ENCODE assay signal across 8 mouse cellular contexts in the genomic region with DNA sequence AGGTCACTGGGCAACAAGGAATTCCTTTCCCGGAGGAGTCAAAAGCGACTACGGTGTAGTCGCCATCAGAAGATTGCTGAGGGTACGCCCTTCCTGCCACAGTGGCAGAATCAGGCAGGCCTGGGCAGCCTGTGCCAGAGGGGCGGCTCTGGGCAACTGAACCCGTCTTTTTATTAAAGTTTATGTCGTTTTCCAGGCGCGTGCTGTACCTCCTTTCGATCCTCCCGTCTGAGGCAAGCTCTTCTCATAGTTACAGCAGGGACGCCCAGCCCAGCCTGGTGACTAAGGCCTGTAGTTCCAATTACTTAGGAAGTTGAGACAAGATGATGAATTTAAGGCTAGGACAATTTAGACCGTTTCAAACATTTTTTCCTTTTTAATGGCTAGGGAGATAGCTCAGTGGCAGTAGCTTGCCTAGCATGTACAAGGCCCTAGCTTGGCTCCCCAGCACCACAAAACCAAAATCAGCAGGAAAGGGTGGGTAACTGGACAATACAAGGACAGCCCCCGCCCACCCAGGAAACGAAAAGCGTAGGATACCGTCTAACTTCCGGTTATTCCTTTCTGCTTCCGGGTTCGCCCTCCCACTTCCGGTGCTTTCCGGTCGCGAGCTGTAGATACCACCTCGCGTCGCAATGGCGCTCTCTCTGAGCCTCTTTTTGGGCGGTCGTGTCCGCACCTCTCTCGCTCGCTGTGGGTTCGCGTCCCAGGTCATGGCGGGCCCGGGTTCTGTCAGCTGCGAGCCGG. TPM values are rescaled to one million over a fixed set of nuclear protein-coding genes. Genes with fewer than 3 reads are reported as not detected.
A peak's percentile ranks its signal among the peaks of the same experiment; 100 is the strongest.
DNase-seq lines count a peak whose midpoint lies in the region; ATAC-seq and TF ChIP-seq lines count a peak whose summit lies in the region.

A gene (plus strand): TSS at position 591 of the 747 bp plus-strand sequence.

- intact Hi-C loops in heart, adult 2 months (cut with DNase I), result loop anchor here (1.0 kb wide), 1 partner anchor 9 kb away; a partner anchor contains a TSS

- peak within 1 kb of the TSS; percentile 57 for H3K27ac ChIP-seq in bone marrow, adult 2 months (ENCODE audit: control insufficient read depth, insufficient read depth, low read depth, low read length, poor library complexity)
- peak within 1 kb of the TSS; percentile 87 for H3K27ac ChIP-seq in embryonic facial prominence, embryonic 14.5 days (replicated peaks; ENCODE audit: low read depth, low read length)
- peak within 1 kb of the TSS; percentile 85 for H3K27ac ChIP-seq in heart, adult 2 months
- peak within 1 kb of the TSS; percentile 83 for H3K27ac ChIP-seq in limb, embryonic 12.5 days
- H3K27ac ChIP-seq in midbrain, embryonic 14.5 days (replicated peaks; ENCODE audit: low read depth, low read length), result peak within 1 kb of the TSS; percentile 72

- peak; percentile 90; the same call in 1 of the 2 replicates for TF ChIP-seq POLR2A in bone marrow, adult 2 months (IDR thresholded peaks at IDR 0.05; ENCODE audit: borderline replicate concordance, control insufficient read depth, low read depth, low read length)
- TF ChIP-seq POLR2A in heart, adult 2 months (IDR thresholded peaks at IDR 0.05; ENCODE audit: insufficient read depth, low read depth, low read length), result peak; percentile 91

- no peaks in the 10 kb centered on the region for H3K9me3 ChIP-seq in embryonic facial prominence, embryonic 14.5 days (ENCODE audit: control insufficient read depth, low read length)
- H3K9me3 ChIP-seq in limb, embryonic 12.5 days, result no peaks in the 10 kb centered on the region
- no peaks in the 10 kb centered on the region for H3K9me3 ChIP-seq in midbrain, embryonic 14.5 days (ENCODE audit: control insufficient read depth, low read length)

- H3K4me2 ChIP-seq in embryonic facial prominence, embryonic 14.5 days (ENCODE audit: low read depth, low read length), result peak within 1 kb of the TSS; percentile 82
- H3K4me2 ChIP-seq in limb, embryonic 12.5 days, result peak within 1 kb of the TSS; percentile 80
- H3K4me2 ChIP-seq in midbrain, embryonic 14.5 days (ENCODE audit: low read length), result peak within 1 kb of the TSS; percentile 75

- H3K4me3 ChIP-seq in bone marrow, adult 2 months (replicated peaks; ENCODE audit: control insufficient read depth, low read depth, low read length), result peak within 1 kb of the TSS; percentile 91
- peak within 1 kb of the TSS; percentile 93 for H3K4me3 ChIP-seq in embryonic facial prominence, embryonic 14.5 days (ENCODE audit: low read depth, low read length)
- H3K4me3 ChIP-seq in heart, adult 2 months, result peak within 1 kb of the TSS; percentile 89
- H3K4me3 ChIP-seq in limb, embryonic 12.5 days (replicated peaks), result peak within 1 kb of the TSS; percentile 87
- peak within 1 kb of the TSS; percentile 91 for H3K4me3 ChIP-seq in midbrain, embryonic 14.5 days (replicated peaks; ENCODE audit: low read depth, low read length)

- no peak for TF ChIP-seq CTCF in bone marrow, adult 2 months (IDR thresholded peaks at IDR 0.05; ENCODE audit: control insufficient read depth, insufficient read depth, low read length)
- TF ChIP-seq CTCF in heart, adult 2 months (IDR thresholded peaks at IDR 0.05), result peak; percentile 16; the same call in 1 of the 2 replicates

- TF ChIP-seq EP300 in heart, adult 2 months (IDR thresholded peaks at IDR 0.05; ENCODE audit: insufficient read depth, low read depth, low read length), result peak; percentile 76; the same call in 1 of the 2 replicates

- no peaks in the 10 kb centered on the region for H3K79me2 ChIP-seq in heart, adult 2 months (replicated peaks; ENCODE audit: control insufficient read depth, insufficient read depth, low read length)

- peaks cover 24% of the 10 kb centered on the region for H3K36me3 ChIP-seq in embryonic facial prominence, embryonic 14.5 days (ENCODE audit: control insufficient read depth, insufficient read depth, low read length)
- no peaks in the 10 kb centered on the region for H3K36me3 ChIP-seq in heart, adult 2 months (ENCODE audit: control insufficient read depth, insufficient read depth, low read length)
- H3K36me3 ChIP-seq in limb, embryonic 12.5 days, result peaks cover 26% of the 10 kb centered on the region
- H3K36me3 ChIP-seq in midbrain, embryonic 14.5 days (ENCODE audit: control insufficient read depth, insufficient read depth, low read length), result peaks cover 20% of the 10 kb centered on the region

- peak; percentile 89 for DNase-seq in A20 (ENCODE audit: low read depth, low spot score)
- DNase-seq in embryonic facial prominence, embryonic 14.5 days (ENCODE audit: low spot score), result peak; percentile 95
- peak; percentile 87 to 89 for DNase-seq in heart, adult 2 months
- DNase-seq in kidney, adult 8-10 months, result peak; percentile 87 to 89
- DNase-seq in midbrain, embryonic 14.5 days, result peak; percentile 94
- DNase-seq in spleen, adult 12 weeks (ENCODE audit: low spot score), result peak; percentile 76

- peaks cover 12% of the 10 kb centered on the region; the same call in 1 of the 2 replicates for H3K27me3 ChIP-seq in embryonic facial prominence, embryonic 14.5 days (replicated peaks; ENCODE audit: control insufficient read depth, insufficient read depth, low read length)
- H3K27me3 ChIP-seq in heart, adult 2 months (ENCODE audit: control insufficient read depth, insufficient read depth, low read length), result no peaks in the 10 kb centered on the region
- peaks cover 18% of the 10 kb centered on the region for H3K27me3 ChIP-seq in limb, embryonic 12.5 days
- peaks cover 24% of the 10 kb centered on the region; the same call in 1 of the 2 replicates for H3K27me3 ChIP-seq in midbrain, embryonic 14.5 days (ENCODE audit: control insufficient read depth, insufficient read depth, low read length)

- peak within 1 kb of the TSS; percentile 90 for H3K9ac ChIP-seq in embryonic facial prominence, embryonic 14.5 days (ENCODE audit: low read depth, low read length)
- H3K9ac ChIP-seq in heart, adult 2 months (ENCODE audit: low read depth, low read length), result peak within 1 kb of the TSS; percentile 87
- H3K9ac ChIP-seq in limb, embryonic 12.5 days (replicated peaks), result peak within 1 kb of the TSS; percentile 83
- H3K9ac ChIP-seq in midbrain, embryonic 14.5 days (replicated peaks; ENCODE audit: low read length), result peak within 1 kb of the TSS; percentile 81

- peak; percentile 90 for ATAC-seq in embryonic facial prominence, embryonic 14.5 days (ENCODE audit: low read depth)
- peak; percentile 74 for ATAC-seq in limb, embryonic 12.5 days (ENCODE audit: insufficient number of reproducible peaks, insufficient read depth, low FRiP score, low TSS enrichment, low read depth)
- peak; percentile 83 for ATAC-seq in midbrain, embryonic 14.5 days (ENCODE audit: low FRiP score, low TSS enrichment)

- no peaks in the 10 kb centered on the region; the same call in none of the 2 replicates for H3K4me1 ChIP-seq in bone marrow, adult 2 months (ENCODE audit: control insufficient read depth, insufficient read depth, low read length)
- H3K4me1 ChIP-seq in embryonic facial prominence, embryonic 14.5 days (ENCODE audit: control insufficient read depth, insufficient read depth, low read length), result peaks cover 6% of the 10 kb centered on the region
- peaks cover 2% of the 10 kb centered on the region; the same call in 1 of the 2 replicates for H3K4me1 ChIP-seq in heart, adult 2 months (ENCODE audit: control insufficient read depth, insufficient read depth, low read length)
- peaks cover 6% of the 10 kb centered on the region for H3K4me1 ChIP-seq in limb, embryonic 12.5 days (replicated peaks)
- peaks cover 11% of the 10 kb centered on the region for H3K4me1 ChIP-seq in midbrain, embryonic 14.5 days (ENCODE audit: control insufficient read depth, insufficient read depth, low read length)

- 28% methylated on average over 40 of the region's 40 CpGs for WGBS in bone marrow, adult 2 months
- 27% methylated on average over 40 of the region's 40 CpGs for WGBS in embryonic facial prominence, embryonic 14.5 days
- WGBS in heart, adult 2 months, result 22% methylated on average over 40 of the region's 40 CpGs
- 26% methylated on average over 40 of the region's 40 CpGs for WGBS in limb, embryonic 12.5 days
- WGBS in midbrain, embryonic 14.5 days, result 26% methylated on average over 40 of the region's 40 CpGs

RNA-seq across cellular contexts. Expression of the gene that starts here (rescaled TPM):
- 12.7 and 26.8 TPM in 2 replicates for polyA plus RNA-seq in bone marrow, adult 2 months (2011; ENCODE audit: insufficient read depth, insufficient read length, low replicate concordance, missing spikeins)
- 45.7 and 45.8 TPM in 2 replicates for polyA plus RNA-seq in embryonic facial prominence, embryonic 14.5 days (2014; fragmentation: Nextera tagmentation; extraction: Ambion mirVana)
- 10 to 100 TPM; 22.9 to 27.2 TPM for total RNA-seq in heart, adult 2 months (2021)
- polyA plus RNA-seq in heart, adult 2 months (2012; rRNA removed), result 16.8 and 26.2 TPM in 2 replicates
- polyA plus RNA-seq in limb, embryonic 12.5 days (2016; fragmentation: Nextera tagmentation; extraction: Ambion mirVana), result 50.3 and 53.7 TPM in 2 replicates
- 67.3 and 70.8 TPM in 2 replicates for polyA plus RNA-seq in midbrain, embryonic 14.5 days (2014; fragmentation: Nextera tagmentation; extraction: Ambion mirVana)

Comparison
In these comparisons a context has a peak if more than half of its experiments do, and no peak if none do; other contexts are left out.
1. Peak in every context shown above with its lines: DNase-seq, ATAC-seq, H3K4me3 ChIP-seq and H3K27ac ChIP-seq.